Mouse (Mus musculus) liver, postnatal 0 days (tissue): ENCODE data around the gene Il19. TPM values are rescaled to one million over a fixed set of nuclear protein-coding genes. Genes with fewer than 3 reads are reported as not detected.

Experiments used
- ATAC-seq: fragments of 200-750 bp; cut with Nextera tagmentation; 2 replicates; pipeline ENCODE4 v1.8.0; 2017; ENCODE audit warnings: mild to moderate bottlenecking, moderate library complexity
- DNase-seq: peaks from one replicate; pipeline ENCODE4 v3.0.0-alpha.2; 2016
- H3K27ac ChIP-seq: fragments of 300-500 bp; sonication (generic); 2 replicates; pipeline ENCODE4 v1.5.1; 2014; ENCODE audit warnings: antibody characterized with exemption, moderate library complexity, mild to moderate bottlenecking, low read depth
- H3K27me3 ChIP-seq: fragments of 300-500 bp; sonication (generic); 2 replicates; pipeline ENCODE4 v1.6.1; 2014; ENCODE audit warnings: low read length, control low read depth, mixed read lengths; ENCODE audit not compliant: insufficient read depth
- H3K36me3 ChIP-seq: fragments of 300-500 bp; sonication (generic); replicated peaks from 2 replicates; pipeline ENCODE4 v1.6.1; 2014; ENCODE audit warnings: mild to moderate bottlenecking, control low read depth, low read length, moderate library complexity, mixed read lengths; ENCODE audit not compliant: insufficient read depth
- H3K4me1 ChIP-seq: fragments of 300-500 bp; sonication (generic); 2 replicates; pipeline ENCODE4 v1.6.1; 2014; ENCODE audit warnings: antibody characterized with exemption, mild to moderate bottlenecking, control low read depth; ENCODE audit not compliant: insufficient read depth
- H3K4me2 ChIP-seq: fragments of 300-500 bp; sonication (generic); 2 replicates; pipeline ENCODE4 v1.6.1; 2014; ENCODE audit warnings: low read depth, mild to moderate bottlenecking, low read length, moderate library complexity, mixed read lengths
- H3K4me3 ChIP-seq: fragments of 300-500 bp; sonication (generic); 2 replicates; pipeline ENCODE4 v1.5.1; 2014; ENCODE audit warnings: low read depth, low read length
- H3K9ac ChIP-seq: fragments of 300-500 bp; sonication (generic); replicated peaks from 2 replicates; pipeline ENCODE4 v1.6.1; 2014; ENCODE audit warnings: mild to moderate bottlenecking, moderate library complexity
- H3K9me3 ChIP-seq: fragments of 300-500 bp; sonication (generic); 2 replicates; pipeline ENCODE4 v1.6.1; 2016; ENCODE audit warnings: mild to moderate bottlenecking, control low read depth, low read length, mixed read lengths
- CTCF ChIP-seq: sonication (generic); IDR thresholded peaks from 2 replicates; pipeline ENCODE4 v1.5.1; 2016; ENCODE audit warnings: antibody characterized with exemption, low read depth
- EP300 ChIP-seq: IDR thresholded peaks from 2 replicates; pipeline ENCODE4 v1.6.1; 2016; ENCODE audit warnings: antibody characterized with exemption, low read depth, mild to moderate bottlenecking
- WGBS: fragments of 180-500 bp; shearing (Covaris S2); extraction: QIAGEN DNeasy Blood & Tissue Kit; methylation state at CpG from one replicate; pipeline ENCODE4 v1.1.7; 2014; ENCODE audit not compliant: insufficient replicate concordance; 5-methylcytosine and 5-hydroxymethylcytosine counted together
- polyA plus RNA-seq: library from polyadenylated mRNA; unstranded; fragments of >200 nt; fragmentation: Nextera tagmentation; extraction: Ambion mirVana; gene quantifications from 2 replicates; pipeline ENCODE4 v1.2.1, GENCODE M21; 2015

Il19 gene
- polyA plus RNA-seq, 1 experiment from 2014 or later: not detected

DNA sequence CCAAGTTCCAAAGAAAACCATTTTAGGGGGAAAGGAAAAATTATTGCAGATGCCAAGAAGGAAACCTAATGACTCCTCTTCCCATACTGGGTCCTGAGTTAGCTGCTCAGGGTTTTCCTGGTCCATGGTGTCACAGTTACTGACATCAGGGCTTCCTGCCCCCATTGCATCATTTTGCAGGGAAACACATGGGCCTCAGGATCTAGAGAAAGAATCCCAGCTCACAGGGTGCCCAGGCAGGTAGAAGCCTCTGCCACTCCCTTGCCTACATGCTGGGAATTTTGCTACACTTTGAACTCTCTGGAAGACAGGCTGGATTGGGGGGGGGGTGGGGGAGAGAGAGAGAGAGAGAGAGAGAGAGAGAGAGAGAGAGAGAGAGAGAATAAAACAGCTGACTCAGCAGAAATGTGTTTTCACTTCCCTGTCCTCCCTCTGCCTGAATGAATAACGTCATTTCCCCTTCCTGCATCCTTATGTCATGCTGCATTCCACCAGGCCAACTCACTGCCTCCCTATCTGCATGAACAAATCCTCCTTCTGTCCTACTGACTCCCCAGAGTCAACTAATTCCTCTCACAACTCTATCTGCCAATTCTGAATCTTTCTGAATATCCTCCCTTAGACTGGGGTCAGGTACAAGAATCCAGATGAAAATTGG is 21.5 kb downstream of the Il19 start:
- no peak overlapping the region for H3K9ac ChIP-seq
- ATAC-seq (no peak), DNase-seq (no peak)
- no peaks in the 10 kb centered on the region for H3K36me3 ChIP-seq
- WGBS: 12% methylated on average over 1 of the region's 1 CpGs
- H3K4me3 ChIP-seq: no peak overlapping the region
- H3K27me3 ChIP-seq: no peaks in the 10 kb centered on the region
- H3K4me1 ChIP-seq: no peaks in the 10 kb centered on the region
- no peaks in the 10 kb centered on the region for H3K9me3 ChIP-seq
- no peak overlapping the region for H3K27ac ChIP-seq
- TF ChIP-seq CTCF: no peak
- TF ChIP-seq EP300: no peak
- no peak overlapping the region for H3K4me2 ChIP-seq

GRCm38 (mm10) chr1:130911401-130912010 is 28.4 kb downstream of the Il19 start, which contains the start of gene Il20:
TSS of gene Il20 (minus strand) at chr1:130911451.
- 77% methylated on average over 12 of the region's 12 CpGs for WGBS
- TF ChIP-seq CTCF (no peak), EP300 (no peak)
- DNase-seq (no peak), ATAC-seq (no peak)
- no peak within 1 kb of the TSS for H3K27ac ChIP-seq
- H3K27me3 ChIP-seq: no peaks in the 10 kb centered on the region
- no peaks in the 10 kb centered on the region for H3K9me3 ChIP-seq
- no peak within 1 kb of the TSS for H3K4me3 ChIP-seq
- no peak within 1 kb of the TSS for H3K4me2 ChIP-seq
- H3K36me3 ChIP-seq: no peaks in the 10 kb centered on the region
- H3K4me1 ChIP-seq: no peaks in the 10 kb centered on the region
- no peak within 1 kb of the TSS for H3K9ac ChIP-seq

- H3K27ac ChIP-seq: no peak overlapping the region
- ATAC-seq (no peak), DNase-seq (no peak)
- TF ChIP-seq CTCF: no peak
- no peak for TF ChIP-seq EP300
- no peaks in the 10 kb centered on the region for H3K9me3 ChIP-seq
- WGBS: 61% methylated on average over 7 of the region's 7 CpGs
- H3K9ac ChIP-seq: no peak overlapping the region
- no peak overlapping the region for H3K4me2 ChIP-seq
- H3K27me3 ChIP-seq: no peaks in the 10 kb centered on the region
- no peaks in the 10 kb centered on the region for H3K4me1 ChIP-seq
- H3K36me3 ChIP-seq: no peaks in the 10 kb centered on the region
- H3K4me3 ChIP-seq: no peak overlapping the region
These were observed 37.4 kb downstream of the Il19 start for GRCm38 (mm10) chr1:130902505-130902904.

DNA sequence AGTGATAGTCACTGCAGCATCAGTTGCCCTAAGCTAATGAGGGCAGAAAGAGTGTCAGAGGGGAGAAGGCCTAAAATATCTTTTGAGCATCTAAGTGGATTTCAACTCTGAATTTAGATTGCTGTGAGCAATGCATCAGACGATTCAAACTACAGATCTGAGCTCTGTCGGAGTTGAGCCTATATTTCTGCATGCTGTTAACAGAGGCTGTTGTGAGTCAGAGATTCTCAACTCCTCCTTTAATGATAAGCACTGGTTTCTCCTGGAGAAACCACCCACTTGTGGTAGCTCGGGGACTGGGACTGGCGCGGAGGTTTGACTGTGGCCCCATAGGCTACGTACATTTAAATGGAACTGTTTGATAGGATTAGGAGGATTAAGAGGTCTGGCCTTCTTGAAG is 45.4 kb downstream of the Il19 start:
- ATAC-seq: no peak
- no peak overlapping the region for H3K27ac ChIP-seq
- no peaks in the 10 kb centered on the region for H3K36me3 ChIP-seq
- H3K4me1 ChIP-seq: no peaks in the 10 kb centered on the region
- TF ChIP-seq EP300 (no peak), CTCF (no peak)
- H3K27me3 ChIP-seq: no peaks in the 10 kb centered on the region
- DNase-seq: no peak
- no peak overlapping the region for H3K4me3 ChIP-seq
- no peak overlapping the region for H3K4me2 ChIP-seq
- 68% methylated on average over 6 of the region's 6 CpGs for WGBS
- H3K9me3 ChIP-seq: no peaks in the 10 kb centered on the region
- no peak overlapping the region for H3K9ac ChIP-seq

- TF ChIP-seq CTCF (no peak), EP300 (no peak)
- H3K36me3 ChIP-seq: no peaks in the 10 kb centered on the region
- no peak overlapping the region for H3K4me2 ChIP-seq
- no peaks in the 10 kb centered on the region for H3K27me3 ChIP-seq
- H3K27ac ChIP-seq: no peak overlapping the region
- no peaks in the 10 kb centered on the region for H3K9me3 ChIP-seq
- H3K9ac ChIP-seq: no peak overlapping the region
- 68% methylated on average over 9 of the region's 9 CpGs for WGBS
- DNase-seq (no peak), ATAC-seq (no peak)
- H3K4me1 ChIP-seq: no peaks in the 10 kb centered on the region
- H3K4me3 ChIP-seq: no peak overlapping the region
These were observed 46.4 kb downstream of the Il19 start for GRCm38 (mm10) chr1:130893329-130894040.

DNA sequence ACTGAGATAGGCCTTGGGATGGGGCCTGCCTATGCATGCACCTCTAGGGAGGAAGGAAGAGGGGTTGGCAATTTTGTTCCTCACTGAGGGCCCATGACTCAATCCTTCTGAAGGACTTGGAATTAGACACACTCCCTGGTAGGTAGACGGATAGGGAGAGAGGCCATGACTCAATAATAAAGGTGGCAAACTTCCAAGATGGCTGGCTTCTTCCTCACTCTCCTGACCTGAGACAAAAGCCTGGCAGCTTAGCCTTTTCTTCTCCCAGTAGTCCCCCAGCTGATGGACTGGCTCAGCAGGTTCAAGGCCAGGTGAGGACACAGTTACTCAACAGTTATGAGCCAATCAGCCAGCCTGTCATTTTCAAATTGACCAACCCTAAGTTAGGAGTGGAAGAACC is 47.5 kb downstream of the Il19 start:
- ATAC-seq (no peak), DNase-seq (no peak)
- 67% methylated on average over 1 of the region's 1 CpGs for WGBS

More for the DNA sequence above, 47.5 kb downstream of the Il19 start:
- Histone ChIP-seq H3K4me2 (no peak overlapping the region), H3K27ac (no peak overlapping the region), H3K4me1 (no peaks in the 10 kb centered on the region), H3K36me3 (no peaks in the 10 kb centered on the region), H3K27me3 (no peaks in the 10 kb centered on the region), H3K9me3 (no peaks in the 10 kb centered on the region), H3K4me3 (no peak overlapping the region), H3K9ac (no peak overlapping the region)
- TF ChIP-seq CTCF (no peak), EP300 (no peak)
